43 mouse cellular contexts compared by ENCODE assay signal in the genomic region with DNA sequence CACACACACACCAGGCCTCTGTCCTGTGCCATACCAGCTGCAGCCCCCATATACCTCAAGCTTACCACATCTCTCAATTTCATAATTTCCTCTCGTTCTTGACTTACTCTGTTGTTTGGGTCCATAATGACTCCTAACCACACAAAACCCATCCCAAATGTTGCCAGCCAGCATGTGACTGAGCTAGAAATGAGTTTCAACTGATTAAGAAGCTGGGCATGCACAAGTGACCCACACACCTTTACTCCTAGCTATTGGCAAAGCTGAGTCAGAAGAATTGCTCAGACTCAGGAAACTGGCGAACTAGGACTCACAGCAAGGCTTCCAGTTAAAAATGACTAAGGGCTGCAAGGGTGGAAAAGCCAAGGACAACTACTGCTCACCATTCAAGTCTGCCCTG. TPM values are rescaled to one million over a fixed set of nuclear protein-coding genes. Genes with fewer than 3 reads are reported as not detected.
A peak's percentile ranks its signal among the peaks of the same experiment; 100 is the strongest.
DNase-seq lines count a peak whose midpoint lies in the region; ATAC-seq lines count a peak whose summit lies in the region.
"Had no signal": no experiment of that assay in that cellular context is flagged by ENCODE, and none has a peak within 500 bp of the region (broad histone marks: within the 10 kb centered on the region; RNA-seq: fewer than 3 reads in every experiment).

No protein-coding gene starts in this region.

- peak; percentile 27 for ATAC-seq in common myeloid progenitor, adult 5-6 weeks (replicated peaks; ENCODE audit: low read depth, poor library complexity, severe bottlenecking)
- ATAC-seq: CD4-positive, CD25-positive, alpha-beta regulatory T cell, adult 4 months; forebrain, embryonic 13.5 days; hindbrain, embryonic 16.5 days; midbrain, embryonic 16.5 days had no signal

- DNase-seq in 3134 (ENCODE audit: extremely low read depth, insufficient read length, low spot score) (peak; percentile 58), 3T3-L1 (ENCODE audit: low read depth, low spot score) (peak; percentile 65), adipocyte (ENCODE audit: low spot score) (no peak)
- peak; percentile 75 for DNase-seq in adrenal gland, adult 8-10 months
- no peak for DNase-seq in urinary bladder, adult 2 months (ENCODE audit: low spot score)
- DNase-seq in thymus, postnatal 14 days: no peak
- no peak for DNase-seq in ovary, adult 18-20 months (ENCODE audit: low spot score)
- DNase-seq: cerebellum, adult 8-10 months; cerebellum, postnatal 25 days; gastrocnemius, adult 2 months; gastrocnemius, postnatal 36 days; kidney, adult 18-20 months; kidney, postnatal 25 days; liver; lung, embryonic 14.5 days; lung, postnatal 14 days; right cerebral cortex, adult 18-20 months; spleen, adult 18-20 months; thymus, adult 2 months; thymus, postnatal 4 days had no signal

RNA-seq across cellular contexts. Expression of gene Rnf11, which starts 3.1 kb away (rescaled TPM):
- 100 to 1,000 TPM; 126 to 211 (median 174) TPM for total RNA-seq in adrenal gland, adult 8-10 months (2022)
- total RNA-seq in common myeloid progenitor, adult 5-6 weeks (2017): 24.7 and 29.2 TPM in 2 replicates
- polyA plus RNA-seq in urinary bladder, adult 2 months (2012; rRNA removed): 72.9 and 75.3 TPM in 2 replicates

RNA-seq across cellular contexts. Expression of gene 4930522H14Rik, which starts 49.7 kb away (rescaled TPM):
- total RNA-seq in adrenal gland, adult 8-10 months (2022): not detected
- not detected in 2 replicates for total RNA-seq in common myeloid progenitor, adult 5-6 weeks (2017)
- polyA plus RNA-seq in urinary bladder, adult 2 months (2012; rRNA removed): not detected in 2 replicates
- total RNA-seq: gastrocnemius, adult 2 months; gastrocnemius, postnatal 36 days; heart, postnatal 25 days; layer of hippocampus, adult 18-20 months; layer of hippocampus, postnatal 10 days; left cerebral cortex, adult 18-20 months; left cerebral cortex, postnatal 14 days; neutrophil, adult 5-6 weeks had no signal
- polyA plus RNA-seq: CD4-positive, CD25-positive, alpha-beta regulatory T cell, adult 4 months; embryonic facial prominence, embryonic 13.5 days; forebrain, embryonic 13.5 days; frontal cortex, adult 2 months; heart, embryonic 10.5 days; heart, embryonic 15.5 days; hindbrain, embryonic 11.5 days; hindbrain, embryonic 16.5 days; intestine, embryonic 14.5 days; kidney, embryonic 15.5 days; limb, embryonic 11.5 days; liver, embryonic 15.5 days; lung, embryonic 14.5 days; midbrain, embryonic 11.5 days; midbrain, embryonic 16.5 days; neural tube, embryonic 11.5 days; stomach, embryonic 16.5 days; thymus, adult 2 months had no signal

Comparison
In these comparisons a context has a peak if more than half of its experiments do, and no peak if none do; other contexts are left out.
1. DNase-seq: peak in 3134 (single experiment), 3T3-L1 (single experiment) and adrenal gland, adult 8-10 months (single experiment); none in adipocyte (single experiment), urinary bladder, adult 2 months (single experiment), thymus, postnatal 14 days (single experiment) and ovary, adult 18-20 months (single experiment).